Mouse (Mus musculus): ENCODE data around the gene Msgn1. TPM values are rescaled to one million over a fixed set of nuclear protein-coding genes. Genes with fewer than 3 reads are reported as not detected.

Gene Msgn1
- polyA plus RNA-seq, 1 experiment from 2014 or later: not detected

GRCm38 (mm10) chr12:11196142-11196597, 12.6 kb downstream of the Msgn1 start:
- Histone ChIP-seq H3K4me3 (0 out of 2 replicates have a peak overlapping the region, but pooled peaks have one; percentile 4), H3K36me3 (no peaks in the 10 kb centered on the region), H3K9ac (no peak overlapping the region), H3K4me1 (replicated peaks) (peaks cover 5% of the 10 kb centered on the region), H3K9me3 (no peaks in the 10 kb centered on the region), H3K27ac (replicated peaks) (no peak overlapping the region), H3K4me2 (peak overlapping the region; percentile 50), H3K27me3 (no peaks in the 10 kb centered on the region)
- peak; percentile 84; the same call in 1 of the 2 replicates for ATAC-seq (ENCODE audit: low FRiP score, low read depth)
- WGBS: 10% methylated on average over 18 of the region's 19 CpGs

GRCm38 (mm10) chr12:11195031-11195430, 13.7 kb downstream of the Msgn1 start:
- no peak for ATAC-seq (ENCODE audit: low FRiP score, low read depth)
- Histone ChIP-seq H3K36me3 (no peaks in the 10 kb centered on the region), H3K4me3 (no peak overlapping the region), H3K4me1 (replicated peaks) (peaks cover 5% of the 10 kb centered on the region), H3K4me2 (no peak overlapping the region), H3K27me3 (no peaks in the 10 kb centered on the region), H3K27ac (replicated peaks) (no peak overlapping the region), H3K9me3 (no peaks in the 10 kb centered on the region), H3K9ac (no peak overlapping the region)
- WGBS: 100% methylated on average over 1 of the region's 1 CpGs

- peak overlapping the region; percentile 40 for H3K4me2 ChIP-seq
- peak; percentile 98 for ATAC-seq (ENCODE audit: low FRiP score, low read depth)
- H3K4me1 ChIP-seq (replicated peaks): peaks cover 9% of the 10 kb centered on the region; the same call in 1 of the 2 replicates
- no peak overlapping the region for H3K4me3 ChIP-seq
- H3K9ac ChIP-seq: no peak overlapping the region
- H3K27ac ChIP-seq (replicated peaks): no peak overlapping the region
- no peaks in the 10 kb centered on the region for H3K9me3 ChIP-seq
- peaks cover 8% of the 10 kb centered on the region; the same call in 1 of the 2 replicates for H3K27me3 ChIP-seq
- 28% methylated on average over 11 of the region's 11 CpGs for WGBS
- no peaks in the 10 kb centered on the region for H3K36me3 ChIP-seq
Observed at GRCm38 (mm10) chr12:11178486-11179154, 30.2 kb downstream of the Msgn1 start.

- Histone ChIP-seq H3K27me3 (peaks cover 8% of the 10 kb centered on the region; the same call in 1 of the 2 replicates), H3K4me2 (peak overlapping the region; percentile 40; the same call in 1 of the 2 replicates), H3K4me1 (replicated peaks) (peaks cover 9% of the 10 kb centered on the region; the same call in 1 of the 2 replicates), H3K9ac (no peak overlapping the region), H3K27ac (replicated peaks) (no peak overlapping the region), H3K9me3 (no peaks in the 10 kb centered on the region), H3K36me3 (no peaks in the 10 kb centered on the region), H3K4me3 (no peak overlapping the region)
- no peak for ATAC-seq (ENCODE audit: low FRiP score, low read depth)
- WGBS: 63% methylated on average over 5 of the region's 5 CpGs
Observed at GRCm38 (mm10) chr12:11177408-11178394, 31.1 kb downstream of the Msgn1 start.

GRCm38 (mm10) chr12:11158670-11159069, 50.1 kb downstream of the Msgn1 start:
- no peak overlapping the region for H3K27ac ChIP-seq (replicated peaks)
- H3K9ac ChIP-seq: no peak overlapping the region
- ATAC-seq (ENCODE audit: low FRiP score, low read depth): no peak
- no peak overlapping the region for H3K4me3 ChIP-seq
- H3K4me1 ChIP-seq (replicated peaks): no peaks in the 10 kb centered on the region
- H3K27me3 ChIP-seq: no peaks in the 10 kb centered on the region
- H3K36me3 ChIP-seq: no peaks in the 10 kb centered on the region
- no peak overlapping the region for H3K4me2 ChIP-seq
- H3K9me3 ChIP-seq: no peaks in the 10 kb centered on the region
- WGBS: 84% methylated on average over 3 of the region's 3 CpGs

Other genes with a start within 250 kb of the Msgn1 start
- gene Kcns3, start 57.9 kb downstream of the Msgn1 start, polyA plus RNA-seq (2015; fragmentation: Nextera tagmentation; extraction: Ambion mirVana): 0.80 and 0.83 TPM in 2 replicates
- gene Gen1, start 56.8 kb upstream of the Msgn1 start, polyA plus RNA-seq (2015; fragmentation: Nextera tagmentation; extraction: Ambion mirVana): 1.8 and 3.7 TPM in 2 replicates
- 91.6 and 108 TPM in 2 replicates for gene Smc6, start 56.9 kb upstream of the Msgn1 start, polyA plus RNA-seq (2015; fragmentation: Nextera tagmentation; extraction: Ambion mirVana)
- 95.3 and 123 TPM in 2 replicates for gene Vsnl1, start 227.6 kb upstream of the Msgn1 start, polyA plus RNA-seq (2015; fragmentation: Nextera tagmentation; extraction: Ambion mirVana)
- 0.30 and 0.53 TPM in 2 replicates for gene Rad51ap2, start 247.1 kb upstream of the Msgn1 start, polyA plus RNA-seq (2015; fragmentation: Nextera tagmentation; extraction: Ambion mirVana)